Mouse (Mus musculus) E14TG2a.4 (cell line): Measurements from ENCODE around the gene Tbc1d2b.
A peak's percentile ranks its signal among the peaks of the same experiment; 100 is the strongest.

Experiments used
- H3K27me3 ChIP-seq: 2 replicates; pipeline ENCODE4 v1.6.1; 2014; ENCODE audit warnings: low read length, control low read depth; ENCODE audit not compliant: insufficient read depth
- H3K36me3 ChIP-seq: 2 replicates; pipeline ENCODE4 v1.6.1; 2014; ENCODE audit warnings: low read length, control low read depth; ENCODE audit not compliant: insufficient read depth
- H3K4me1 ChIP-seq: replicated peaks from 2 replicates; pipeline ENCODE4 v1.6.1; 2014; ENCODE audit warnings: low read depth, low read length, control low read depth
- H3K4me3 ChIP-seq: replicated peaks from 2 replicates; pipeline ENCODE4 v1.5.1; 2014; ENCODE audit warnings: mild to moderate bottlenecking, low read length
- H3K9me3 ChIP-seq: 2 replicates; pipeline ENCODE4 v1.6.1; 2014; ENCODE audit warnings: low read length, control low read depth
- CTCF ChIP-seq: conservative IDR thresholded peaks from 2 replicates; pipeline ENCODE4 v1.5.1; 2014; ENCODE audit warnings: low read length
- NANOG ChIP-seq: IDR thresholded peaks from 2 replicates; pipeline ENCODE4 v1.6.1; 2014; ENCODE audit warnings: borderline replicate concordance, low read length, mixed read lengths
- POU5F1 ChIP-seq: IDR thresholded peaks from 2 replicates; pipeline ENCODE4 v1.6.1; 2014; ENCODE audit warnings: low read length, borderline replicate concordance

The Tbc1d2b gene

DNA sequence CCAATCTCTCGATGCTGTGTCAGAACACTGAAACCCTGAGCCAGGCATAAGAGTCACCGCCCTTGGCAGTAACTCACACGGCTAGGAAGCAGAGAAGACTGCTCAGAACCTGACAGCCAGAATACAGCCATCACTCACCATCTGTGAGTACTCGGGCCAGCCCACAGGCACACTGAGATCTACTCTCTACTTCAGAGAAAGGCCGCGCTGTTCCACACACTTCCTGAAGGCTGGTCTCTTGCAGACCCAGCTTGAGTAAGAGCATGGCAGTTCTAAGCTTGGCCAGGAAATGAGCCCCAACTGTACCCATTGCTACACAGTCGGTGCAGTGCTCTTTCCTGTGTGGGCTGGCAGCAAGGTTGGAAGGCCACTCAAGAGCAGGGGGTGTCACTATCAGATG, 27.7 kb downstream of the Tbc1d2b start:
- Histone ChIP-seq H3K27me3 (no peaks in the 10 kb centered on the region), H3K36me3 (peaks cover 32% of the 10 kb centered on the region), H3K9me3 (no peaks in the 10 kb centered on the region), H3K4me1 (peaks cover 8% of the 10 kb centered on the region; the same call in 1 of the 2 replicates), H3K4me3 (no peak overlapping the region)
- no peak for TF ChIP-seq POU5F1
- TF ChIP-seq NANOG = no peak
- no peak for TF ChIP-seq CTCF

DNA sequence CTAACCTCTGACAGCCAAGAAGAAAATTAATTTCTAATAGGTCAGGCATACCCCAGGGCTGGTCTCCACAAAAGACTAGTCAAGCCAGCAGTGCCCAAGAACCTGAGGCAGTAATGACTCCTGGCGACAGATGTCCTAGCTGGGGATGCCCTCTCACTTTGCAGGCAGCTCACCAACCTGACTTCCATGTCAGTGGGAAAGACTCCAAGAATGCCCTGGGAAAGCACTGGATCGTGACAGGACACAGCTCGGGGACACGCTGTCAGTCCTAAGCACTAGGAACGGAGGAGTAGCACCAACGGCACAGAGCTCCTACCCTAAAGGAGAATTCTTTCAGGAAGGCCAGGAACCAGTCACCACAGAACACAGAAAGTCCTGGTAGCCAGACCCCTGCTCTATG, 28.3 kb downstream of the Tbc1d2b start:
- Histone ChIP-seq H3K4me1 (peaks cover 5% of the 10 kb centered on the region; the same call in 1 of the 2 replicates), H3K27me3 (no peaks in the 10 kb centered on the region), H3K4me3 (no peak overlapping the region), H3K36me3 (peaks cover 29% of the 10 kb centered on the region), H3K9me3 (no peaks in the 10 kb centered on the region)
- TF ChIP-seq NANOG (no peak), CTCF (no peak), POU5F1 (no peak)

DNA sequence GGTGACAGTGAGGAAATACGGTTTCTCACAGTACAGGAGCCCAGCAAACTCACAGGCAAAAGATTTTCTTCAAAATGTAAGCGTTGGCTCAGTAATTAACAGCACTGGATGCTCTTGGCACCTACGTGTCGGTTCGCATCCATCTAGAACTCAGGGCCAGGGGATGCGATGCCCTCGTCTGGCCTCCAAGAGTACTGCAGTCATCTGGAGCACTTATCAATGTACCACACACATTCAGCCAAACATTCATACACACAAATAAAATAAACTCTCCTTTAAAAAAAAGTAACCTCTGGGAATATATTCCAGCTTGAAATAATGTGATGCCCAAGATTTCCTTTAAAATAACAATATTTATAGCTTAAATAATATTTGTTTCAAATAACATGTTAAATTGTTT, 29.0 kb downstream of the Tbc1d2b start:
- Histone ChIP-seq H3K4me1 (no peaks in the 10 kb centered on the region), H3K36me3 (peaks cover 22% of the 10 kb centered on the region), H3K9me3 (no peaks in the 10 kb centered on the region), H3K4me3 (no peak overlapping the region), H3K27me3 (no peaks in the 10 kb centered on the region)
- no peak for TF ChIP-seq POU5F1
- TF ChIP-seq NANOG = no peak
- peak; percentile 81 for TF ChIP-seq CTCF

DNA sequence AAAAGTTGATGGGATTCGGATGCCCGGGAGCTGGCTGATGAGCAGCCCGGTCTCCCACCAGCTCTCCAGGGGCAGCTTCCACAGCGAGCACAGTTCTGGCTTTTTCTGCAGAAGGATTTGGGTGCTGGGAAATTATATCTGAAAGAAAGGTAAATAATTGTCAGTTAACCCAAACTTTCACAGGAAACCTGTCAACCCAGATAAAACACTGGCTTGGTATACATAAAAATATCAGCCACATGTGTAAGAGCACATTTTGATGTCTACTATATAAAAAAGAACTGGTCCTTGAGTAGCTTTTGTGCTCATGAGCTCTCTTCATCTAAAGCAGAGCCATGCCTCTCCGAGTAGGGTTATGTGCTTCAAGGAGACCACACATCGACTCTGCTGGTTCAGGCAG, 29.6 kb downstream of the Tbc1d2b start:
- Histone ChIP-seq H3K4me3 (no peak overlapping the region), H3K9me3 (no peaks in the 10 kb centered on the region), H3K4me1 (no peaks in the 10 kb centered on the region), H3K36me3 (peaks cover 17% of the 10 kb centered on the region), H3K27me3 (no peaks in the 10 kb centered on the region)
- TF ChIP-seq NANOG (no peak), POU5F1 (no peak), CTCF (no peak)

DNA sequence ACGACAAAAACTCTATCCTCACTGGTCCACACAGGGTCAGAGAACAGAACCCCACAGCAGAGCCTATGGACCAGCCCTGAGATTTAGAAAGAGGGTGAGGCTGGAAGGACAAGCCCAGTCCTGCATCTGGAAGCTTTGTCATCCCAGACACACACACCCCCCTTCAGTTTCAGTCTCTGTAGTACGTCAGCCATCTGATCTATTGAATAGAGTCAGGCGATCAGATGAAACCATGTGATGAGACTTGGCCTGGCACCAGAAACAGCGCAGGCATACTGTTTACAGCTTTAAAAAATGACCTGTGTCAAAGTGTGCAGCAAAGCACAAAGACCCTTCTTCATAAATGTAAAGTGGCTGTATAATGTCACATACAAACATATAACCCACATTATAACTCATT, 30.0 kb downstream of the Tbc1d2b start:
- no peak for TF ChIP-seq POU5F1
- no peak for TF ChIP-seq CTCF
- TF ChIP-seq NANOG = no peak
- no peaks in the 10 kb centered on the region for H3K4me1 ChIP-seq
- H3K27me3 ChIP-seq = no peaks in the 10 kb centered on the region
- H3K36me3 ChIP-seq = peaks cover 13% of the 10 kb centered on the region
- no peaks in the 10 kb centered on the region for H3K9me3 ChIP-seq
- no peak overlapping the region for H3K4me3 ChIP-seq

DNA sequence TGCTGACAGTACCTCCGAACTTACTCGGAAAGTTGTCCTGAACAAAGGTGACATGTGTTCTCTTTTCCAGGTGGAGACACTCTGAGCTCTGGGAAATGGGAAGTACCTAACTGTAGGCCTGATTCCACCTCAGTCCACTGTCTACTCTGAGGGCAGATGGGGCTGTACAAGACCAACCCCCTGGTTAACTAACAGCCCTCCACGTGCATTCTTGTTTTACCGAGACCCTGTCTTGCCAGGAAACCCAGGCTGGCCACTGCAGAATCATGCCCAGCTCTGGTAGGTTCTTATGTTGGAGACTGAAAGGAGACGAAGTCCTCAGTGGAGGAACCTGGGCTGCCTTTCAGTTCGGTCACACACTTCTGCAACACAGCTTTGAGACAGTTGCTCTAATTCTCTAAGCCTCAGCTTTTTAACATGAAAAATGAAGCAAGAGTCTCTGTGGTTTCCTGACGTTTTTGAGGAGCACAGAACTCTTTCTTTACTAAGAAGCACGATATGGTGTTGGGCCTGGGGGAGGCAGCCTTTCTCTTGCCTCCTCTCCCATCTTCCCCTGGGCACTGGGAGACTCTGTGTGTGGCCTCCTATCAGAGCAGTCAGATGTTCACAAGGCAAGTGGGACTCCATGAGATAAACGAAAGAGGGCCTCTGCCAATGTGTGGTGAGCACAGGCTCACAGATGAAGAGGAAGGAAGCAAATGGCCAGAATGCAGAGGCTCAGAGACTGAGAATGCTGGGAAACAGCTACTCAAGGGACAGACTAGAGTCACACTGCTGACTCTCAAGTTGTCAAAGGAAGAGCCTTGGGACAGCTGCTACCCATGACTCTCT, 33.2 kb downstream of the Tbc1d2b start:
- H3K27me3 ChIP-seq = no peaks in the 10 kb centered on the region
- H3K36me3 ChIP-seq = peaks cover 5% of the 10 kb centered on the region; the same call in 1 of the 2 replicates
- H3K4me1 ChIP-seq = peaks cover 13% of the 10 kb centered on the region
- no peak for TF ChIP-seq NANOG
- no peak for TF ChIP-seq POU5F1
- TF ChIP-seq CTCF = no peak
- H3K4me3 ChIP-seq = no peak overlapping the region
- H3K9me3 ChIP-seq = no peaks in the 10 kb centered on the region

DNA sequence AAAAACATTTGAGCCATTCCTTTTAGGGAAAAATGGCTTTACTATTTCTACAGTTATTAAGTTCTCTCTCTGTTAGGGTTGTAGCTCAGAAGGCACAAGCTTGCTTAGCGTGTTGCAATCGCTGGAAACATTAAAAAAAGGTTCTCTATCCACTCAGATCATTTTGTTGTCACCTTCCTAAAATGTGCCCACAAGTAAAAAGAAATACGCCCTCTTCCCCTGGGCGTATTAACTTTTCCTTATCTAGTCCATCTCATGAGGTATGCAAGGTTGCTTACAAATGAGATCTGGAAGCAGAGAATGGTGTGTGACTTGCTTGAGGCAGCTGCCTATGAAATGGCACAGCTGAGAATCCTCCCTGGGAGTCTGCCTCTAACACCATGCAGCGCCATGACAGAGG, 33.8 kb downstream of the Tbc1d2b start:
- peaks cover 5% of the 10 kb centered on the region; the same call in 1 of the 2 replicates for H3K36me3 ChIP-seq
- no peaks in the 10 kb centered on the region for H3K9me3 ChIP-seq
- no peak overlapping the region for H3K4me3 ChIP-seq
- H3K27me3 ChIP-seq = no peaks in the 10 kb centered on the region
- H3K4me1 ChIP-seq = peaks cover 13% of the 10 kb centered on the region
- TF ChIP-seq POU5F1 (no peak), CTCF (no peak), NANOG (no peak)

DNA sequence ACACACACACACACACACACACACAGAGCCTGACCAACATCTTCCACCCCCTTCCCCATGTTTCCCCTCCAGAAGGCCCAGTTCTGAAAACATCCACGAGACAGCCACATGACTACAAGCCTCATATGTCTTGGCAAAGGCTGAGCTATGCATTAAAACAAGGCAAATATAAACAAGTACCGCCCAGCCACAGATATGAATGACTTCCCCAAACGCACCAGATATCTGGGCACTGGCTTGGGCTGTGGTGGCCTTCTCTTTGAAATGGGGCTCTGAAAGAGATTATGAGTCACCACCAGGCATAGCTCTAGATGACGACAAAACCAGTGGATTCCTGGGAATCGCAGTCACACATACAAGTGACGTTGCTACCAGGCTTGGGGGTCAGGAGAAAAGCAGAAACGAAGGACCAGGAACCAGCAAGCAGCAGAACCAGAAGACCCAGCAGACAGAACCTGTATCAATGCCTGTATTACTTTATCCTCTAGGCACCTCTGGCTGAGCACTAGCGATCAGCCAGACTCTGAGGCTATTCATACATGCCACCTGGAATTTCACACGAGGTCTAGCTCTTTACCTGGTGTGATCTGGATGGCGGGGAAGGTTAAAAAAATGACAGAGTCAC, 35.2 kb downstream of the Tbc1d2b start:
- peaks cover 2% of the 10 kb centered on the region; the same call in 1 of the 2 replicates for H3K36me3 ChIP-seq
- no peak overlapping the region for H3K4me3 ChIP-seq
- TF ChIP-seq CTCF (no peak), NANOG (no peak), POU5F1 (no peak)
- H3K4me1 ChIP-seq = peaks cover 13% of the 10 kb centered on the region
- no peaks in the 10 kb centered on the region for H3K27me3 ChIP-seq
- H3K9me3 ChIP-seq = no peaks in the 10 kb centered on the region
